In the genomic region with DNA sequence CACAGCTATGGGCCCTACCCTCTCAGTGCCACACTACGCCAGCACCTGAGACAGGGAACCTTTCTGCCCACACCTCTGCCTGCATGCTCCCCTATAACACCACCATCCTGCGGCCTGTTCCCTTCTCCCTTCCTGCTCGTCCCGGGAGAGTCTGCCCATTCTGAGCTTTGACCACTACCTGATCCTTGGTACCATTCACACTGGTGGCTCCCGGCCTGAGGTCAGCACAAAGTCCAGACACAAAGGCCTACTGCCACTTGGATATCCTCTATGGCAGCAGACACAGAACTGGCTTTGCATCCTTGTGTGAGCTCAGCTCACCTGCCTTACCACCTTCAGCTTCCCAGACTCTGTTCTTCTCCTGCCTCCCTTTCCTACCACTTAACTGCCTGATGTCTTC, we compare ENCODE assay signal across 19 mouse cellular contexts. TPM values are rescaled to one million over a fixed set of nuclear protein-coding genes. Genes with fewer than 3 reads are reported as not detected.
DNase-seq lines count a peak whose midpoint lies in the region; ATAC-seq and TF ChIP-seq lines count a peak whose summit lies in the region.
"Had no signal": no experiment of that assay in that cellular context is flagged by ENCODE, and none has a peak within 500 bp of the region (broad histone marks: within the 10 kb centered on the region; RNA-seq: fewer than 3 reads in every experiment).

No protein-coding gene starts in this region.

- no peak overlapping the region for H3K4me3 ChIP-seq in liver, adult 2 months (ENCODE audit: insufficient read depth, low read depth, low read length)
- no peak overlapping the region for H3K4me3 ChIP-seq in liver, postnatal 0 days (ENCODE audit: low read depth, low read length)
- H3K4me3 ChIP-seq in small intestine, adult 2 months (ENCODE audit: low read depth, low read length), result no peak overlapping the region
- H3K4me3 ChIP-seq: embryonic facial prominence, embryonic 13.5 days; forebrain, embryonic 13.5 days; heart, embryonic 12.5 days; hindbrain, embryonic 10.5 days had no signal

- peak overlapping the region; percentile 75 for H3K27ac ChIP-seq in liver, adult 2 months (replicated peaks; ENCODE audit: insufficient read depth, low read depth, low read length)
- H3K27ac ChIP-seq in liver, postnatal 0 days (ENCODE audit: low read depth), result no peak overlapping the region
- H3K27ac ChIP-seq in small intestine, adult 2 months (ENCODE audit: insufficient read depth, low read depth, low read length), result peak overlapping the region; percentile 86
- H3K27ac ChIP-seq: embryonic facial prominence, embryonic 13.5 days; forebrain, embryonic 13.5 days; hindbrain, embryonic 10.5 days had no signal

- H3K27me3 ChIP-seq in liver, adult 2 months (ENCODE audit: control insufficient read depth, insufficient read depth, low read length), result no peaks in the 10 kb centered on the region
- H3K27me3 ChIP-seq in liver, postnatal 0 days (ENCODE audit: insufficient read depth, low read length), result no peaks in the 10 kb centered on the region
- no peaks in the 10 kb centered on the region for H3K27me3 ChIP-seq in small intestine, adult 2 months (ENCODE audit: control insufficient read depth, insufficient read depth, low read length)
- H3K27me3 ChIP-seq: embryonic facial prominence, embryonic 13.5 days; forebrain, embryonic 13.5 days; heart, embryonic 12.5 days; Patski had no signal

- H3K9me3 ChIP-seq in liver, postnatal 0 days (ENCODE audit: low read length), result no peaks in the 10 kb centered on the region
- H3K9me3 ChIP-seq: embryonic facial prominence, embryonic 13.5 days; forebrain, embryonic 13.5 days; heart, embryonic 12.5 days; hindbrain, embryonic 10.5 days had no signal

- 0 out of 2 replicates have a peak overlapping the region, but pooled peaks have one; percentile 36 for H3K9ac ChIP-seq in liver, adult 2 months (ENCODE audit: low read depth, low read length)
- H3K9ac ChIP-seq in liver, postnatal 0 days (replicated peaks), result no peak overlapping the region
- H3K9ac ChIP-seq: forebrain, embryonic 13.5 days; forebrain, postnatal 0 days; heart, embryonic 12.5 days had no signal

- H3K36me3 ChIP-seq in liver, adult 2 months (ENCODE audit: control insufficient read depth, insufficient read depth, low read length), result peaks cover 8% of the 10 kb centered on the region; the same call in 1 of the 2 replicates
- H3K36me3 ChIP-seq in liver, postnatal 0 days (replicated peaks; ENCODE audit: insufficient read depth, low read length), result peaks cover 21% of the 10 kb centered on the region
- peaks cover 53% of the 10 kb centered on the region for H3K36me3 ChIP-seq in small intestine, adult 2 months (ENCODE audit: control insufficient read depth, insufficient read depth, low read length)

- no peak for TF ChIP-seq POLR2A in liver, adult 2 months (IDR thresholded peaks at IDR 0.05; ENCODE audit: extremely low read depth, insufficient read depth, low read length)
- no peak for TF ChIP-seq POLR2A in small intestine, adult 2 months (IDR thresholded peaks at IDR 0.05; ENCODE audit: low read depth, low read length)

- WGBS in liver, adult 2 months, result 48% methylated on average over 5 of the region's 5 CpGs
- 75% methylated on average over 5 of the region's 5 CpGs for WGBS in liver, postnatal 0 days (ENCODE audit: insufficient replicate concordance)
- 48% methylated on average over 5 of the region's 5 CpGs for WGBS in small intestine, adult 2 months

- peak; percentile 80 for DNase-seq in kidney, adult 11 months
- no peak for DNase-seq in kidney, postnatal 4 days
- peak; percentile 92 for DNase-seq in liver, adult 2 months (ENCODE audit: extremely low read depth, low read depth, low spot score)
- DNase-seq in liver, postnatal 0 days, result no peak
- DNase-seq in kidney, postnatal 10 days, result peak; percentile 42
- no peak for DNase-seq in gastrocnemius, adult 8-10 months (ENCODE audit: low spot score in 2 of 2)
- DNase-seq: adrenal gland, postnatal 25 days; cerebellum, adult 18-20 months; cerebellum, adult 9-11 months; cerebellum, postnatal 36 days; forebrain, postnatal 0 days; gastrocnemius, postnatal 25 days had no signal

- H3K4me2 ChIP-seq in liver, postnatal 0 days (ENCODE audit: low read depth, low read length), result no peak overlapping the region
- H3K4me2 ChIP-seq: embryonic facial prominence, embryonic 13.5 days; forebrain, embryonic 13.5 days; heart, embryonic 12.5 days had no signal

- no peak for ATAC-seq in liver, postnatal 0 days
- ATAC-seq: activated CD4-positive, CD25-positive, alpha-beta regulatory T cell, adult 4 months; forebrain, embryonic 13.5 days; forebrain, postnatal 0 days; Patski had no signal

- TF ChIP-seq CTCF in liver, adult 2 months (IDR thresholded peaks at IDR 0.05; ENCODE audit: low read depth, low read length), result no peak
- TF ChIP-seq CTCF in liver, postnatal 0 days (IDR thresholded peaks at IDR 0.05; ENCODE audit: low read depth), result no peak
- TF ChIP-seq CTCF in small intestine, adult 2 months (IDR thresholded peaks at IDR 0.05; ENCODE audit: extremely low read depth, insufficient read length, insufficient replicate concordance, low read depth, low read length), result no peak

- no peak for TF ChIP-seq EP300 in liver, postnatal 0 days (IDR thresholded peaks at IDR 0.05; ENCODE audit: low read depth)

- no peaks in the 10 kb centered on the region for H3K79me2 ChIP-seq in liver, adult 2 months (ENCODE audit: control insufficient read depth, insufficient read depth, low read length)

- peaks cover 22% of the 10 kb centered on the region for H3K4me1 ChIP-seq in liver, adult 2 months (ENCODE audit: control insufficient read depth, insufficient read depth, low read length)
- peaks cover 3% of the 10 kb centered on the region; the same call in 1 of the 2 replicates for H3K4me1 ChIP-seq in liver, postnatal 0 days (ENCODE audit: insufficient read depth)
- peaks cover 20% of the 10 kb centered on the region for H3K4me1 ChIP-seq in small intestine, adult 2 months (ENCODE audit: control insufficient read depth, insufficient read depth, insufficient read length, low read length)
- H3K4me1 ChIP-seq: embryonic facial prominence, embryonic 13.5 days; forebrain, embryonic 13.5 days; heart, embryonic 12.5 days; hindbrain, embryonic 10.5 days had no signal

RNA-seq across cellular contexts. Expression of a gene that starts 38.7 kb away (rescaled TPM):
- total RNA-seq in liver, adult 2 months (2014; rRNA removed), result 10.5 and 14.2 TPM in 2 replicates
- 10.9 and 15.3 TPM in 2 replicates for polyA plus RNA-seq in liver, adult 2 months (2012; rRNA removed)
- polyA plus RNA-seq in liver, postnatal 0 days (2015; fragmentation: Nextera tagmentation; extraction: Ambion mirVana), result 7.0 and 7.2 TPM in 2 replicates
- polyA plus RNA-seq in small intestine, adult 2 months (2012; rRNA removed), result 9.9 and 21.9 TPM in 2 replicates
- 10 to 100 TPM; 15.2 to 18.1 (median 16.4) TPM for total RNA-seq in gastrocnemius, adult 8-10 months (2022)

Comparison
In these comparisons a context has a peak if more than half of its experiments do, and no peak if none do; other contexts are left out.
1. DNase-seq: peak in kidney, adult 11 months (single experiment), liver, adult 2 months (single experiment) and kidney, postnatal 10 days (single experiment); none in kidney, postnatal 4 days (0 of 2), liver, postnatal 0 days (single experiment) and gastrocnemius, adult 8-10 months (0 of 2).